Mouse (Mus musculus) gastrocnemius, adult 8-10 months (tissue): ENCODE results near the gene Tiam2. TPM values are rescaled to one million over a fixed set of nuclear protein-coding genes. Genes with fewer than 3 reads are reported as not detected.
A peak's percentile ranks its signal among the peaks of the same experiment; 100 is the strongest.

Source experiments
- DNase-seq, 2 experiments: peaks; one replicate each; pipeline ENCODE4 v3.0.0; 2022; ENCODE audit warnings: low spot score in 2 of 2
- total RNA-seq, 4 experiments: library from RNA; stranded (reverse); gene quantifications; 2 replicates each; pipeline ENCODE4 v1.2.4; 2022

The Tiam2 gene
- total RNA-seq, 4 experiments from 2014 or later = 2.3 to 4.1 (median 2.8) TPM

- DNase-seq = no peak
These were observed 120.0 kb downstream of the Tiam2 start for GRCm38 (mm10) chr17:3446191-3446950.

DNA sequence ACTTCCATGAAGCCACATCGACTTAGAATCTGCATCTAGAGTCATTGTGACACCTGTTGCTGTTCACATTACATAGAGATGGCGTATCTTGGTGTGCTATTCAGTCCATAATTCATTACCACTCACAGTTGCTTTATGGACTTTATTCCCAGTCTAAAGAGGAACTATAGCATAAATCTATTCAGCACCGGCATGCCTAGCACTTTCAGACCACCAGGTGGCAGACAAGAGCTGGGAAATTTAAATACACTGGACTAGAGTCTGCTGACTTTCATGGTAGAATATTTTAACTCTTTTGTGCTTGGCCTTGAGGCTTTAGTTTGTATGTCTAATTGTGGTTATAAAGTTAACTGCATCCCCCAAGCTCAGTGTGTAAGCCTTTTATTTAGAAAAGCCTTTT lies 122.4 kb downstream of the Tiam2 start:
- no peak for DNase-seq

GRCm38 (mm10) chr17:3451077-3451476 lies 124.7 kb downstream of the Tiam2 start:
- peak; percentile 25 to 36 for DNase-seq

GRCm38 (mm10) chr17:3452571-3453311 lies 126.4 kb downstream of the Tiam2 start:
- DNase-seq = no peak

- no peak for DNase-seq
These were observed 127.6 kb downstream of the Tiam2 start for GRCm38 (mm10) chr17:3453946-3454345.

GRCm38 (mm10) chr17:3454850-3455249 lies 128.5 kb downstream of the Tiam2 start:
- no peak for DNase-seq

GRCm38 (mm10) chr17:3457914-3458681 lies 131.7 kb downstream of the Tiam2 start:
- no peak for DNase-seq

GRCm38 (mm10) chr17:3465861-3466260 lies 139.5 kb downstream of the Tiam2 start:
- DNase-seq = no peak

- no peak for DNase-seq
These were observed 140.3 kb downstream of the Tiam2 start for GRCm38 (mm10) chr17:3466681-3467080.

DNA sequence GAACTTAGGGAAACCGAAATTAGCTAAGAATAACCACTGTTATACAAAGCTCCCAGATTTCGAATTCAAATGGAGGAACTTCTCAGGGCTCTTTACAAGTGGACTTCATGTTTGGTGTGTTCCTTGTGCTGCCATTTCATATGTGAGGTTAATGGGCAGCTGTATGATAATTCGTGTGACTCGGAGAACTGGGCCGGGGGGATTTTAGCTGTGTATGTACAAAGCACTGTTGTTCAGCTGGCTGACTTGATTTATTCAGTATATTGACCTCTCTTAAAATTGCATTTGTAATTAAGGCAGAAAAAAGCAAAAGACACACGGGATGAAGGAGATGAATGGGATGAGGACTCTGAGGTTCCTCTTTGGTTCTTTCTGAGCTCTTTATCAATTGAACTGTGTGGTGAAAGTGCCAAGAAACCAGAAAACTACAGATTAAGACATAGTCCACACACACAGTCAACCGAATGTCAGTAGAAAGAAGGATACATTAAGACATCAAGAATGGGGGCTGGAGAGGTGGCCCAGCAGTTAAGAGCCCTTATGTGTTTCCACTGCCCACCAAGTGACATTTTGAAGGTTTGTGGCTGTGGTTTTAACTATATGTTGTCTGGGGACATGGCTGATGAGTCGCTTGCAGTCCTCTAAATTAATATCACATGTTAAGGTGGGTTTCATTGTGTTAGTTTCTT lies 141.4 kb downstream of the Tiam2 start:
- no peak for DNase-seq

- DNase-seq = no peak
These were observed 145.6 kb downstream of the Tiam2 start for GRCm38 (mm10) chr17:3472018-3472417.

DNA sequence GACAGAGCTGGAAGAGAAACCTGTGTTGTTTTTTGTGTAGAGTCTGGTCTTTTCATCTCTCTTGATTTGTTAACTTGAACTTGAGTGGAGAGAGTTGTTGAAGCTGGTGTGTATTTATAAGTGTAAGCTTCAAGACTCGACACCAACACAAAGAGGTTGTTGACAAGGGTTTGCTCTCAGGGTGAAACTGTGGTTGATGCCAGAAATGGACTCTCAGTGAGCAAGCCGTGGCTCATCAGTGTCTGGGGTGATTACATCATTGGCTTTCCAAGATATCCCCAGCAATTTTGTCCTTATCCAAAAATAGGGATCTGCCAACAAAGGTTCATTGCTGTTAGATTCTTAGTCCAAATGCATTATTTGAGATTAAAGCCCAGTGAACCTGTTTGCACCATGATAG lies 150.2 kb downstream of the Tiam2 start:
- no peak for DNase-seq

DNA sequence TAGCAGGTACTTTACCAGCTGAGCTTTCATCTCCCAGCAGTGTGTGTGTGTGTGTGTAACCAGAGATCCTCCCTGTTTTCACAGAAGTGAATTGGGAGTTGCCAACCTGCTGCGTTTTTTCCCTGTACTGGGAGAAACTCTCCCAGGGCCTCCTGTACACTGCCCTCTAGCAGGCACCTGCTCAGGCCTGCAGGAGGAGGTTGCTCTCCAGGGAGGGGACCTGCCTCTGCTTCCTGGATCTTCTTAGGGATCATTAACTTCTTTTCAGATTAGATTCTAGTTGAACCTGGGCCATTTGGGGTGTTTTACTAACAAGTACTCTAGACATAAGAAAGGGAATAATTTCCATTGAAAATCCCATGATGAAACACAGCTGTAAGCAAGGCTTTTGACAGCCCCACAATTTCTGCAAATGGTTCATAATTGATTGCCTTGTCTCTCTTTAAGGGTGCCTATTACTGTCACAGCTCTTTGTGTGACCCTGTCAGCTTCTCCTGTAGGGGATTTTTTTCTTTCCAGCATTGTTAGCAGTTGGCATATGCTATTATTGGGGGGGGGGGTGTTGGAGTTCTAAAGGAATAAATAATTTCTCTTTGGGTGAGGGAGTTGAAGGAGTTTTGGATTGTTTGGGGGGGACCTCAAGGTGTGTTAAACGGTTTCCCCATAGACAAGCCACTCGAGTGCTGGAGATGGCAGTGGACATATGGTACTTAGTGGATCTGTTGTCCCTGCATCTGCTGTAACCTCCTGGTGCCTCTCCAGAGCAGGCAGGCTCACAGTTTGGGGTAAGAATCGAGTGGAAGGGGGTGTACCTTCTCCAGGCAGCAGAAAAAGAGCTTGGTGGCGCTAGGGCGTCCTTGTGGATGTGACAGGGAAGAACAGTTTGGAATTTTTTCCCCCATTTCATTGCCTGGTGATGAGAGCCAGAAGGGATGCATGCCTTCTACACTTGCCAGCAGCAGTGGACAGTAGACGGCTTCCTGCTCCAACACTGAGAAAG lies 155.5 kb downstream of the Tiam2 start:
- DNase-seq = no peak

- no peak for DNase-seq
These were observed 156.7 kb downstream of the Tiam2 start for GRCm38 (mm10) chr17:3483091-3483490.

DNA sequence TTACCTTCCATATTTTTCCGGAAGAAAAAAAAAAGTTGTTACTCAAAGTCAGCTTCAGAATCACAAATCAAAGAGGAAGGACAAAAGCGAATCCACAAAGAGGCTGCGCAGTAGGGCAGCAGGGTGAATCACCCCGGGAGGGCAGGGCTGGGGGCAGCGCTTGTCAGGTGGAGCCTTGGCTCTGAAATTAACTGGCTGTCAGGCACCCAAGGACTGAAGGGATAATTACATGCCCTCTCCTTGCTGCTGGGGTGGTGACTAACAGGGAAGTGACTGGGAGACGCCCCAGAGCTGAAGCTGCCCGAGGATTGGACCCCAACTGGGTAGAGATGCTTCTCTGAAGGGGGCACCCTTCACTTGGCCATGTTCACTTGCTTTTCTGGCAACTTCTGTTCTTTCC lies 159.5 kb downstream of the Tiam2 start:
- DNase-seq = no peak

- no peak for DNase-seq
These were observed 160.8 kb downstream of the Tiam2 start for GRCm38 (mm10) chr17:3487211-3487610.

- no peak for DNase-seq
These were observed 161.6 kb downstream of the Tiam2 start for GRCm38 (mm10) chr17:3487721-3488601.

GRCm38 (mm10) chr17:3490216-3490895 lies 164.0 kb downstream of the Tiam2 start:
- no peak for DNase-seq

GRCm38 (mm10) chr17:3491065-3491464 lies 164.7 kb downstream of the Tiam2 start:
- DNase-seq = no peak
